Mouse (Mus musculus): ENCODE measurements around the gene Npr2. TPM values are rescaled to one million over a fixed set of nuclear protein-coding genes. Genes with fewer than 3 reads are reported as not detected.
A peak's percentile ranks its signal among the peaks of the same experiment; 100 is the strongest.

Gene Npr2
- polyA plus RNA-seq, 1 experiment from 2014 or later: 13.7 TPM

DNA sequence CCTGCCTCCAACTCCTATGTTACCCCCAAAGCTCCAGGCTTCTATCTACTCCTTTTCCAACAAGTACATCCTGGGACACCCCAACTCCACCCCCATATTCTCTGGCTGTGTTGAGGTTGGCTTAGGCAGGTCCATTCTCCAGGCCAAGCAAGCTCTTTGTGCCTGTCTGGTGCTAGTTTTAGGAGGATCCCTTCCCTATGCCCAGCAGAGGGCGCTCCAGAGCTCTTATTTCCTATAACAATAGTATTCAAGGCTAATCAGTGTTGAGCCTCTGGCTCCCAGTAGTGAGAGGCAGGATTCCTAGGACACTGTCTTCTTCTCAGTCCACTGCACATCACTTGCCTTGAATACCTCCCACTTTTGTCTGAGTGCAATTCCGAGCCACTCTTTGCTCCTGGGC is 40.3 kb downstream of the Npr2 start:
- no peaks in the 10 kb centered on the region for H3K9me3 ChIP-seq (ENCODE audit: low read depth, low read length)
- no peak overlapping the region for H3K27ac ChIP-seq (ENCODE audit: low read depth)
- no peaks in the 10 kb centered on the region for H3K4me1 ChIP-seq (ENCODE audit: insufficient read depth)
- no peak overlapping the region for H3K4me3 ChIP-seq (ENCODE audit: low read depth, low read length)
- 0 out of 2 replicates have a peak, but pooled peaks have one; percentile 12 for ATAC-seq (ENCODE audit: insufficient read depth)
- H3K9ac ChIP-seq: no peak overlapping the region
- no peaks in the 10 kb centered on the region for H3K27me3 ChIP-seq (ENCODE audit: insufficient read depth, low read length)
- peak; percentile 97 for DNase-seq
- peak; percentile 84 for TF ChIP-seq CTCF (IDR thresholded peaks at IDR 0.05; ENCODE audit: low read depth)
- no peak overlapping the region for H3K4me2 ChIP-seq
- H3K36me3 ChIP-seq (ENCODE audit: insufficient read depth): 0 out of 2 replicates have a peak, but pooled peaks cover 8% of the 10 kb centered on the region
- WGBS: 7% methylated on average over 2 of the region's 2 CpGs

DNA sequence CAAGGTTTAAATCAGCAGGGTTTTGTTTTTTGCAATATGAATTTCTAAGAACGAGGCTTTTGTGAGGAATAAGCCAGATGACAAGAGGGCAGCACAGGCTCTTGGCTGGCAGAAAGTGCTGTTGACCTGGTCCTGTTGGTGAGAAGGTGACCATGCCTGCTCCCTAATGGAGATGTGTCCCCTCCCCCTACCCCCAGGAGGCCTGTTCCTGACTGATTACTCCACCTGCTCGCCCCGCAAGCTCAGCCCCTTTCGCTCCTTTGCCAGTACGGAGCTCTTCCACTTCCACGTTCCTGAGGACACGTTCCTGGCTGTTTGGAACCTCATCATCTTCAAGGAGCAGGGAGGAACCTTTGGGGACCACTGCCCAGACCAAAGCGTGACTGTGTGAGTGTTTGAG is 42.0 kb downstream of the Npr2 start:
- no peak for ATAC-seq (ENCODE audit: insufficient read depth)
- no peak for TF ChIP-seq CTCF (IDR thresholded peaks at IDR 0.05; ENCODE audit: low read depth)
- no peaks in the 10 kb centered on the region for H3K27me3 ChIP-seq (ENCODE audit: insufficient read depth, low read length)
- H3K27ac ChIP-seq (ENCODE audit: low read depth): no peak overlapping the region
- DNase-seq: no peak
- WGBS: 86% methylated on average over 8 of the region's 8 CpGs
- peaks cover 8% of the 10 kb centered on the region; the same call in 1 of the 2 replicates for H3K36me3 ChIP-seq (ENCODE audit: insufficient read depth)
- H3K4me3 ChIP-seq (ENCODE audit: low read depth, low read length): no peak overlapping the region
- no peak overlapping the region for H3K9ac ChIP-seq
- no peak overlapping the region for H3K4me2 ChIP-seq
- no peaks in the 10 kb centered on the region for H3K4me1 ChIP-seq (ENCODE audit: insufficient read depth)
- H3K9me3 ChIP-seq (ENCODE audit: low read depth, low read length): no peaks in the 10 kb centered on the region

DNA sequence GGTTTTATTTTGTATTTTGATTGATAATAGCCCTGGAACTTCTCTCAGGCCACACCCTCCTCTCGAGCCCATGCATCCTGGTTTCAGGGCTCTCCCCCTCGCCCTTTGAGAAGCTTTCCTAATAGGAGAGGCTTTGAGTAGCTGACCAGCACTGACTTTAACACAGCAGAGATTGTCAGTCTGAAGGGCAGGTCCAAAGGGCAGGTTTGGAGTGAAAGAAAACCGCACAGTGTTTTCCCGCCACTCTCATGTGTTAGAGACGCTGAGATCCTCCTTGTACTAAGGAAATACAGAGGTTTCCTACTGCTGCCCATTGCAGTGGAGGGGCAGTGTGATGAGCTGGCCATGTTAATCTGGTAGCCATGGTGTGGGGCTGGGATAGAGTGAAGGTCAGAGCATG is 43.2 kb downstream of the Npr2 start:
- H3K36me3 ChIP-seq (ENCODE audit: insufficient read depth): peaks cover 8% of the 10 kb centered on the region; the same call in 1 of the 2 replicates
- 80% methylated on average over 5 of the region's 5 CpGs for WGBS
- no peak overlapping the region for H3K4me2 ChIP-seq
- no peak overlapping the region for H3K4me3 ChIP-seq (ENCODE audit: low read depth, low read length)
- no peaks in the 10 kb centered on the region for H3K9me3 ChIP-seq (ENCODE audit: low read depth, low read length)
- DNase-seq (no peak), ATAC-seq (ENCODE audit: insufficient read depth) (no peak)
- no peaks in the 10 kb centered on the region for H3K4me1 ChIP-seq (ENCODE audit: insufficient read depth)
- H3K27me3 ChIP-seq (ENCODE audit: insufficient read depth, low read length): no peaks in the 10 kb centered on the region
- H3K27ac ChIP-seq (ENCODE audit: low read depth): no peak overlapping the region
- TF ChIP-seq CTCF (IDR thresholded peaks at IDR 0.05; ENCODE audit: low read depth): no peak
- no peak overlapping the region for H3K9ac ChIP-seq

DNA sequence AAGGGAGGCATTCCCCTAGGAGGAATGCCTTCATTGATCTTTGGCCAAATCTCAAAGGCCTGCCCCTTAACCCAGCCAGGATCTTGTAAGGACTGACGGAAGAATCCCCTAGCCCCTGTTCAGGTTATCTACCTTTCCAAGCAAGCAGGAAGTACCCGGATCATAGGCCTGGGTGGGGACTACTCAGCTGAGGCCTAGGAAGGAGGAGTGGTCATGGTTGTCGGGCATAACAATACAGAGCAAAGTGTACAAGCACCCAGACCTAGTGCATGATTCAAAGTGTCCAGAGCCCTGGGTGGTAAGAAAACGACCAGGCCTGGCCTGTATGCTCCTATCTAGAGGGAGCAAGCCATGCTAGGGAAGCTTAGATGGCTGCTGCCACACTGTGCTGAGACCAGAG is 43.9 kb downstream of the Npr2 start:
- H3K27ac ChIP-seq (ENCODE audit: low read depth): no peak overlapping the region
- 76% methylated on average over 4 of the region's 4 CpGs for WGBS
- no peak for TF ChIP-seq CTCF (IDR thresholded peaks at IDR 0.05; ENCODE audit: low read depth)
- no peak for ATAC-seq (ENCODE audit: insufficient read depth)
- no peak overlapping the region for H3K9ac ChIP-seq
- no peak overlapping the region for H3K4me2 ChIP-seq
- H3K27me3 ChIP-seq (ENCODE audit: insufficient read depth, low read length): no peaks in the 10 kb centered on the region
- H3K4me3 ChIP-seq (ENCODE audit: low read depth, low read length): no peak overlapping the region
- no peaks in the 10 kb centered on the region for H3K4me1 ChIP-seq (ENCODE audit: insufficient read depth)
- peaks cover 8% of the 10 kb centered on the region; the same call in 1 of the 2 replicates for H3K36me3 ChIP-seq (ENCODE audit: insufficient read depth)
- DNase-seq: no peak
- H3K9me3 ChIP-seq (ENCODE audit: low read depth, low read length): no peaks in the 10 kb centered on the region

DNA sequence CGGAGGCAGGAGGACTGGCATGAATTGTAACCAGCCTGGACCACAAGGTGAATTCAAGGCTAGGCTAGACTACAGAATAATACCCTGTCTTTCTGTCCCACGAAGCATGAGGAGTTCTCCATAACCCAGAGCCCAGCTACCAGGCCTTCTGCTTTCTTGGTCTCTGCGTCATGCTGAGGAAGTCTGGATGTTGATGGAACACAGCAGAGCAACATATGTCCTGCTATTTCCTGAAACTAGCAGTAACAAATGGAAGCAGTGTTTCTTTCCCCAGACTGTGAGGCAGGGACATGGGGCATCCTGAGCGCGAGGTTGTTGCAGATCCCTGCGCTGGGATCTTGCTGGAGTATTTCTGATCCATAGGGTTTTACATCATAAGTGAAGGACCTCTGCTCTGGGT is 46.8 kb downstream of the Npr2 start:
- Histone ChIP-seq H3K36me3 (ENCODE audit: insufficient read depth) (peaks cover 22% of the 10 kb centered on the region; the same call in 1 of the 2 replicates), H3K27me3 (ENCODE audit: insufficient read depth, low read length) (no peaks in the 10 kb centered on the region), H3K9ac (no peak overlapping the region), H3K9me3 (ENCODE audit: low read depth, low read length) (no peaks in the 10 kb centered on the region), H3K4me3 (ENCODE audit: low read depth, low read length) (no peak overlapping the region), H3K4me2 (no peak overlapping the region), H3K27ac (ENCODE audit: low read depth) (no peak overlapping the region), H3K4me1 (ENCODE audit: insufficient read depth) (no peaks in the 10 kb centered on the region)
- no peak for DNase-seq
- no peak for ATAC-seq (ENCODE audit: insufficient read depth)
- no peak for TF ChIP-seq CTCF (IDR thresholded peaks at IDR 0.05; ENCODE audit: low read depth)
- WGBS: 88% methylated on average over 6 of the region's 6 CpGs

GRCm38 (mm10) chr4:43679416-43680043 is 47.8 kb downstream of the Npr2 start:
- no peak overlapping the region for H3K27ac ChIP-seq (ENCODE audit: low read depth)
- DNase-seq (no peak), ATAC-seq (ENCODE audit: insufficient read depth) (no peak)
- H3K36me3 ChIP-seq (ENCODE audit: insufficient read depth): peaks cover 16% of the 10 kb centered on the region; the same call in 1 of the 2 replicates
- no peak overlapping the region for H3K9ac ChIP-seq
- 81% methylated on average over 7 of the region's 7 CpGs for WGBS
- H3K4me3 ChIP-seq (ENCODE audit: low read depth, low read length): no peak overlapping the region
- TF ChIP-seq CTCF (IDR thresholded peaks at IDR 0.05; ENCODE audit: low read depth): no peak
- H3K27me3 ChIP-seq (ENCODE audit: insufficient read depth, low read length): no peaks in the 10 kb centered on the region
- no peak overlapping the region for H3K4me2 ChIP-seq
- no peaks in the 10 kb centered on the region for H3K4me1 ChIP-seq (ENCODE audit: insufficient read depth)
- no peaks in the 10 kb centered on the region for H3K9me3 ChIP-seq (ENCODE audit: low read depth, low read length)

GRCm38 (mm10) chr4:43690021-43690420 is 58.3 kb downstream of the Npr2 start:
- H3K9me3 ChIP-seq (ENCODE audit: low read depth, low read length): no peaks in the 10 kb centered on the region
- H3K4me2 ChIP-seq: no peak overlapping the region
- TF ChIP-seq CTCF (IDR thresholded peaks at IDR 0.05; ENCODE audit: low read depth): no peak
- DNase-seq (no peak), ATAC-seq (ENCODE audit: insufficient read depth) (no peak)
- H3K9ac ChIP-seq: no peak overlapping the region
- H3K36me3 ChIP-seq (ENCODE audit: insufficient read depth): 0 out of 2 replicates have a peak, but pooled peaks cover 12% of the 10 kb centered on the region
- no peaks in the 10 kb centered on the region for H3K27me3 ChIP-seq (ENCODE audit: insufficient read depth, low read length)
- WGBS: 91% methylated on average over 17 of the region's 17 CpGs
- H3K27ac ChIP-seq (ENCODE audit: low read depth): no peak overlapping the region
- H3K4me1 ChIP-seq (ENCODE audit: insufficient read depth): no peaks in the 10 kb centered on the region
- H3K4me3 ChIP-seq (ENCODE audit: low read depth, low read length): no peak overlapping the region
